23 mouse cellular contexts compared by ENCODE assay signal in genomic region chr9:69299484-69299883, GRCm38 (mm10).
DNase-seq lines count a peak whose midpoint lies in the region; ATAC-seq and TF ChIP-seq lines count a peak whose summit lies in the region.
"Had no signal": no experiment of that assay in that cellular context is flagged by ENCODE, and none has a peak within 500 bp of the region (broad histone marks: within the 10 kb centered on the region; RNA-seq: fewer than 3 reads in every experiment).

No protein-coding gene starts in this region.

- H3K27ac ChIP-seq in heart, embryonic 10.5 days = no peak overlapping the region
- no peak overlapping the region for H3K27ac ChIP-seq in midbrain, embryonic 11.5 days (ENCODE audit: low read depth, low read length)
- H3K27ac ChIP-seq in midbrain, embryonic 16.5 days (ENCODE audit: low read length) = no peak overlapping the region
- no peak overlapping the region for H3K27ac ChIP-seq in hindbrain, postnatal 0 days
- H3K27ac ChIP-seq: forebrain, embryonic 15.5 days; heart, embryonic 15.5 days; hindbrain, embryonic 15.5 days; intestine, embryonic 15.5 days; lung, embryonic 15.5 days; macrophage; midbrain, embryonic 10.5 days; neural tube, embryonic 15.5 days; stomach, embryonic 15.5 days had no signal

- intact Hi-C loops in heart, postnatal 36 days (cut with DNase I) = loop anchor here (5.0 to 10.0 kb wide), 2 partner anchors 487 to 1285 kb away; no protein-coding TSS in a partner anchor

- no peak for TF ChIP-seq CTCF in hindbrain, postnatal 0 days (IDR thresholded peaks at IDR 0.05; ENCODE audit: low read depth)

- no peaks in the 10 kb centered on the region for H3K9me3 ChIP-seq in heart, embryonic 10.5 days
- no peaks in the 10 kb centered on the region for H3K9me3 ChIP-seq in midbrain, embryonic 11.5 days (ENCODE audit: control insufficient read depth, low read length)
- H3K9me3 ChIP-seq in midbrain, embryonic 16.5 days (replicated peaks; ENCODE audit: control insufficient read depth, low read length, poor library complexity, severe bottlenecking) = no peaks in the 10 kb centered on the region
- H3K9me3 ChIP-seq in hindbrain, postnatal 0 days (ENCODE audit: low read length) = no peaks in the 10 kb centered on the region
- H3K9me3 ChIP-seq: forebrain, embryonic 15.5 days; heart, embryonic 15.5 days; hindbrain, embryonic 15.5 days; intestine, embryonic 15.5 days; lung, embryonic 15.5 days; midbrain, embryonic 10.5 days; neural tube, embryonic 15.5 days; stomach, embryonic 15.5 days had no signal

- ATAC-seq in midbrain, embryonic 11.5 days (ENCODE audit: low FRiP score) = no peak
- ATAC-seq in midbrain, embryonic 16.5 days = no peak
- no peak for ATAC-seq in hindbrain, postnatal 0 days
- ATAC-seq: forebrain, embryonic 15.5 days; intestine, embryonic 15.5 days had no signal

- H3K9ac ChIP-seq in midbrain, embryonic 11.5 days (ENCODE audit: low read length) = no peak overlapping the region
- H3K9ac ChIP-seq in midbrain, embryonic 16.5 days (ENCODE audit: low read depth, low read length) = no peak overlapping the region
- no peak overlapping the region for H3K9ac ChIP-seq in hindbrain, postnatal 0 days (replicated peaks; ENCODE audit: low read length)
- H3K9ac ChIP-seq: forebrain, embryonic 15.5 days; heart, embryonic 15.5 days; hindbrain, embryonic 15.5 days; intestine, embryonic 15.5 days; lung, embryonic 15.5 days; neural tube, embryonic 15.5 days; stomach, embryonic 15.5 days had no signal

- peaks cover 20% of the 10 kb centered on the region for H3K4me1 ChIP-seq in heart, embryonic 10.5 days
- peaks cover 6% of the 10 kb centered on the region; the same call in 1 of the 2 replicates for H3K4me1 ChIP-seq in midbrain, embryonic 11.5 days (ENCODE audit: control insufficient read depth, insufficient read depth, low read length)
- H3K4me1 ChIP-seq in midbrain, embryonic 16.5 days (ENCODE audit: control insufficient read depth, insufficient read depth, low read length) = peaks cover 6% of the 10 kb centered on the region
- 0 out of 2 replicates have a peak, but pooled peaks cover 3% of the 10 kb centered on the region for H3K4me1 ChIP-seq in hindbrain, postnatal 0 days (ENCODE audit: insufficient read depth, low read length)

- H3K36me3 ChIP-seq in heart, embryonic 10.5 days = no peaks in the 10 kb centered on the region
- H3K36me3 ChIP-seq in midbrain, embryonic 11.5 days (ENCODE audit: control insufficient read depth, insufficient read depth, low read length) = no peaks in the 10 kb centered on the region
- no peaks in the 10 kb centered on the region for H3K36me3 ChIP-seq in midbrain, embryonic 16.5 days (ENCODE audit: control insufficient read depth, insufficient read depth, low read length)
- H3K36me3 ChIP-seq in hindbrain, postnatal 0 days (ENCODE audit: insufficient read depth, low read length) = no peaks in the 10 kb centered on the region
- H3K36me3 ChIP-seq: forebrain, embryonic 15.5 days; heart, embryonic 15.5 days; hindbrain, embryonic 15.5 days; intestine, embryonic 15.5 days; lung, embryonic 15.5 days; midbrain, embryonic 10.5 days; neural tube, embryonic 15.5 days; stomach, embryonic 15.5 days had no signal

- peak; percentile 80 for DNase-seq in adrenal gland, adult 2 months
- no peak for DNase-seq in adrenal gland, adult 18-20 months (ENCODE audit: low spot score in 2 of 2)
- DNase-seq in heart, embryonic 10.5 days (ENCODE audit: low spot score) = peak; percentile 65
- no peak for DNase-seq in heart, postnatal 36 days
- DNase-seq in midbrain, embryonic 11.5 days (ENCODE audit: low spot score, missing footprints) = peak; percentile 71
- DNase-seq in hindbrain, postnatal 0 days (ENCODE audit: low spot score) = no peak
- DNase-seq in Muller cell, postnatal 12 days (ENCODE audit: inconsistent ontology term) = no peak
- DNase-seq: cerebellum, adult 8-10 months; gastrocnemius, postnatal 25 days; kidney, adult 9 months; kidney, postnatal 25 days; right cerebral cortex, adult 18-20 months; right cerebral cortex, postnatal 4 days had no signal

- H3K4me2 ChIP-seq in midbrain, embryonic 11.5 days = no peak overlapping the region
- no peak overlapping the region for H3K4me2 ChIP-seq in midbrain, embryonic 16.5 days (ENCODE audit: low read length)
- no peak overlapping the region for H3K4me2 ChIP-seq in hindbrain, postnatal 0 days (ENCODE audit: low read depth, low read length)
- H3K4me2 ChIP-seq: forebrain, embryonic 15.5 days; heart, embryonic 15.5 days; hindbrain, embryonic 15.5 days; intestine, embryonic 15.5 days; lung, embryonic 15.5 days; neural tube, embryonic 15.5 days; stomach, embryonic 15.5 days had no signal

- no peak overlapping the region for H3K4me3 ChIP-seq in heart, embryonic 10.5 days
- H3K4me3 ChIP-seq in midbrain, embryonic 11.5 days (ENCODE audit: low read depth, low read length) = no peak overlapping the region
- H3K4me3 ChIP-seq in midbrain, embryonic 16.5 days (ENCODE audit: low read depth, low read length) = no peak overlapping the region
- no peak overlapping the region for H3K4me3 ChIP-seq in hindbrain, postnatal 0 days (ENCODE audit: low read length)
- H3K4me3 ChIP-seq: forebrain, embryonic 15.5 days; heart, embryonic 15.5 days; hindbrain, embryonic 15.5 days; intestine, embryonic 15.5 days; lung, embryonic 15.5 days; midbrain, embryonic 10.5 days; neural tube, embryonic 15.5 days; stomach, embryonic 15.5 days had no signal

- H3K27me3 ChIP-seq in heart, embryonic 10.5 days (ENCODE audit: insufficient read depth, poor library complexity, severe bottlenecking) = no peaks in the 10 kb centered on the region
- no peaks in the 10 kb centered on the region for H3K27me3 ChIP-seq in midbrain, embryonic 11.5 days (ENCODE audit: control insufficient read depth, insufficient read depth, low read length)
- H3K27me3 ChIP-seq in midbrain, embryonic 16.5 days (ENCODE audit: control insufficient read depth, insufficient read depth, low read depth, low read length) = no peaks in the 10 kb centered on the region
- no peaks in the 10 kb centered on the region for H3K27me3 ChIP-seq in hindbrain, postnatal 0 days (ENCODE audit: insufficient read depth, low read length)
- H3K27me3 ChIP-seq: forebrain, embryonic 15.5 days; heart, embryonic 15.5 days; intestine, embryonic 15.5 days; stomach, embryonic 15.5 days had no signal

- 68% methylated on average over 2 of the region's 2 CpGs for WGBS in heart, embryonic 10.5 days
- WGBS in midbrain, embryonic 11.5 days = 70% methylated on average over 2 of the region's 2 CpGs
- 72% methylated on average over 2 of the region's 2 CpGs for WGBS in midbrain, embryonic 16.5 days
- 73% methylated on average over 2 of the region's 2 CpGs for WGBS in hindbrain, postnatal 0 days

Comparison
In these comparisons a context has a peak if more than half of its experiments do, and no peak if none do; other contexts are left out.
1. DNase-seq: peak in adrenal gland, adult 2 months (single experiment), heart, embryonic 10.5 days (single experiment) and midbrain, embryonic 11.5 days (single experiment); none in adrenal gland, adult 18-20 months (0 of 2), heart, postnatal 36 days (0 of 2), hindbrain, postnatal 0 days (single experiment) and Muller cell, postnatal 12 days (single experiment).